Mouse (Mus musculus) heart, embryonic 11.5 days (tissue): Measurements from ENCODE around the gene Tmem256. TPM values are rescaled to one million over a fixed set of nuclear protein-coding genes. Genes with fewer than 3 reads are reported as not detected.
A peak's percentile ranks its signal among the peaks of the same experiment; 100 is the strongest.

Experiments
- ATAC-seq: fragments of 200-750 bp; cut with Nextera tagmentation; replicated peaks from 2 replicates; pipeline ENCODE4 v1.8.0; 2017; ENCODE audit warnings: moderate library complexity; ENCODE audit not compliant: insufficient number of reproducible peaks, low FRiP score, low TSS enrichment
- H3K27ac ChIP-seq: fragments of 300-500 bp; sonication (generic); 2 replicates; pipeline ENCODE4 v1.5.1; 2014; ENCODE audit warnings: mild to moderate bottlenecking, low read depth, low read length
- H3K27me3 ChIP-seq: fragments of 300-500 bp; sonication (generic); 2 replicates; pipeline ENCODE4 v1.6.1; 2014; ENCODE audit warnings: mild to moderate bottlenecking, low read length, mixed read lengths; ENCODE audit not compliant: control insufficient read depth, insufficient read depth
- H3K36me3 ChIP-seq: fragments of 300-500 bp; sonication (generic); 2 replicates; pipeline ENCODE4 v1.6.1; 2014; ENCODE audit warnings: mild to moderate bottlenecking, low read length, moderate library complexity, mixed read lengths; ENCODE audit not compliant: control insufficient read depth, insufficient read depth
- H3K4me1 ChIP-seq: fragments of 300-500 bp; sonication (generic); 2 replicates; pipeline ENCODE4 v1.6.1; 2014; ENCODE audit warnings: low read length; ENCODE audit not compliant: control insufficient read depth, insufficient read depth
- H3K4me2 ChIP-seq: fragments of 300-500 bp; sonication (generic); 2 replicates; pipeline ENCODE4 v1.6.1; 2014; ENCODE audit warnings: mild to moderate bottlenecking, moderate library complexity
- H3K4me3 ChIP-seq: fragments of 300-500 bp; sonication (generic); 2 replicates; pipeline ENCODE4 v1.5.1; 2014; ENCODE audit warnings: low read depth, low read length
- H3K9ac ChIP-seq: fragments of 300-500 bp; sonication (generic); 2 replicates; pipeline ENCODE4 v1.6.1; 2014; ENCODE audit warnings: mild to moderate bottlenecking, low read depth, low read length, moderate library complexity
- H3K9me3 ChIP-seq: fragments of 300-500 bp; sonication (generic); replicated peaks from 2 replicates; pipeline ENCODE4 v1.6.1; 2016; ENCODE audit warnings: low read length; ENCODE audit not compliant: control insufficient read depth
- WGBS: fragments of 180-500 bp; shearing (Covaris S2); extraction: QIAGEN DNeasy Blood & Tissue Kit; methylation state at CpG from one replicate; pipeline ENCODE4 v1.1.7; 2014; ENCODE audit not compliant: insufficient replicate concordance; 5-methylcytosine and 5-hydroxymethylcytosine counted together
- polyA plus RNA-seq: library from polyadenylated mRNA; unstranded; fragments of >200 nt; fragmentation: Nextera tagmentation; extraction: Ambion mirVana; gene quantifications from 2 replicates; pipeline ENCODE4 v1.2.1, GENCODE M21; 2014

Gene Tmem256
- polyA plus RNA-seq, result 321 and 331 TPM in 2 replicates

DNA sequence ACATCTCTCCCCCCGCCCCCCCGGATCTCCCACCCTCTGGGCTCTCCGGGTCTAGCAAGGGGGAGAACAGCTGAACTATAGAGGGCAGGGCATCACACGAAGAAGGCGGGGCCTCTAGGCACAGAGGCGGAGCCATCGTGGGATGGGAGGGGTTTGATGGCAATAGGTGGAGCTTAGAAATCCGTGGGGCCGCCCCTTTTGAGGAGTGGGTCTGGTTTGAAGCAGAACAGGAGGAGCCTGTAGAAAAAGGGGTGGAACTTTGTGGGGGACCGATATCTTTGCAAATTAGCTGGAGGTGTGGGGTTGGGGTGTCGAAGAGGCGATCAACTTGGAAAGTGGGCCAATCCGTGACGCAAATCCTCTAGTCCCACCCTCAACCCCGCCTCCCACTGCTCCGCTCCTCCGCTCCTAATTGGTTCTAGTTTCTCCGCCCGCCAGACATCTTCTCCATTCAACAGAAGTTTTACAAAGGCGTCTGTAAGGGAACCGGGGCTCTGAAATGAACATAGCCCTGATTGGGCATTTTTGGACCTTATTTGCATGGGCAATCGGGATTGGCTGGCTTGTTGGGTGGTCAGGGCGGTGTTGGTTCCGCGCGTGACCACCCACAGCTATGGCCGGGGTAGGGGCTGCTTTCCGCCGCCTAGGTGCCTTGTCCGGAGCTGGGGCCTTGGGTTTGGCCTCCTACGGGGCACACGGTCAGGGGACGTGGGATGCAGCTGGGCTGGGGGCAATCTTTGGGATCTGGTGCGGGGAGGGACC, at the start of gene Tmem256:
Tmem256 (plus strand) TSS at position 563 of the 762 bp plus-strand sequence.
- Histone ChIP-seq H3K4me2 (peak within 1 kb of the TSS; percentile 91), H3K4me1 (peaks cover 33% of the 10 kb centered on the region), H3K27me3 (peaks cover 40% of the 10 kb centered on the region), H3K9me3 (no peaks in the 10 kb centered on the region), H3K9ac (peak within 1 kb of the TSS; percentile 85), H3K4me3 (peak within 1 kb of the TSS; percentile 70), H3K36me3 (no peaks in the 10 kb centered on the region), H3K27ac (peak within 1 kb of the TSS; percentile 85)
- peak; percentile 88 for ATAC-seq
- under 1% methylated on average over 34 of the region's 34 CpGs for WGBS

- Histone ChIP-seq H3K27ac (no peak overlapping the region), H3K4me2 (no peak overlapping the region), H3K4me3 (no peak overlapping the region), H3K27me3 (peaks cover 7% of the 10 kb centered on the region; the same call in 1 of the 2 replicates), H3K9me3 (no peaks in the 10 kb centered on the region), H3K9ac (no peak overlapping the region), H3K36me3 (no peaks in the 10 kb centered on the region), H3K4me1 (peaks cover 3% of the 10 kb centered on the region; the same call in 1 of the 2 replicates)
- no peak for ATAC-seq
- 66% methylated on average over 5 of the region's 5 CpGs for WGBS
These were observed 48.9 kb upstream of the Tmem256 start for GRCm38 (mm10) chr11:69789431-69789830.

- ATAC-seq, result no peak
- H3K9me3 ChIP-seq, result no peaks in the 10 kb centered on the region
- 61% methylated on average over 5 of the region's 5 CpGs for WGBS
- H3K27me3 ChIP-seq, result peaks cover 7% of the 10 kb centered on the region; the same call in 1 of the 2 replicates
- no peak overlapping the region for H3K9ac ChIP-seq
- no peak overlapping the region for H3K27ac ChIP-seq
- H3K4me3 ChIP-seq, result no peak overlapping the region
- no peaks in the 10 kb centered on the region for H3K4me1 ChIP-seq
- no peak overlapping the region for H3K4me2 ChIP-seq
- no peaks in the 10 kb centered on the region for H3K36me3 ChIP-seq
These were observed 46.9 kb upstream of the Tmem256 start for GRCm38 (mm10) chr11:69791420-69791819.

DNA sequence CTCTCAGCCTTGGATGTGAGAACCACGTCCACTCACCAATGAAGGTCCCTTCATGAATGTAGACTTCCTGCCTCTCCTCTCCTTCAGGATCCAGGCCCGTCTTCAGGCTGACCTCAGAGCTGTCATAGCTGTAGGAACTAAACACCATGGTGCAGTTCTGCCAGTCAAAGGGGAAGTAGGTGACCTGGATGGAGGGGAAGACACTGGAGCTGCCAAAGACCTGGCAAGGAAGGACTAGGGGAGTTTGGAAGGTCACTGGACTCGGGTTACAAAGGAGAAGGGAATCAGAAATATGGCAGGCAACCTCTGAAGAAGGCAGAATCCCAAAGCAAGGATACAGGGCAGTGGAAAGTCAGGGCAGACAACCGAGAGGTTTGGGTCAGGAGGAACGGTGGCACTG, 44.9 kb upstream of the Tmem256 start:
- 58% methylated on average over 5 of the region's 5 CpGs for WGBS
- ATAC-seq, result no peak
- H3K4me1 ChIP-seq, result no peaks in the 10 kb centered on the region
- no peak overlapping the region for H3K27ac ChIP-seq
- no peak overlapping the region for H3K4me2 ChIP-seq
- H3K27me3 ChIP-seq, result peaks cover 20% of the 10 kb centered on the region
- no peak overlapping the region for H3K9ac ChIP-seq
- no peak overlapping the region for H3K4me3 ChIP-seq
- H3K36me3 ChIP-seq, result no peaks in the 10 kb centered on the region
- H3K9me3 ChIP-seq, result no peaks in the 10 kb centered on the region

GRCm38 (mm10) chr11:69795168-69795982, 42.9 kb upstream of the Tmem256 start, which contains the start of gene Chrnb1:
Gene Chrnb1, minus strand, starts transcription at chr11:69795943.
- Histone ChIP-seq H3K4me3 (peak within 1 kb of the TSS; percentile 47), H3K27me3 (peaks cover 31% of the 10 kb centered on the region), H3K27ac (no peak within 1 kb of the TSS), H3K9me3 (no peaks in the 10 kb centered on the region), H3K36me3 (no peaks in the 10 kb centered on the region), H3K9ac (peak within 1 kb of the TSS; percentile 70), H3K4me1 (peaks cover 8% of the 10 kb centered on the region), H3K4me2 (peak within 1 kb of the TSS; percentile 86)
- ATAC-seq, result peak; percentile 93
- 2% methylated on average over 52 of the region's 52 CpGs for WGBS

GRCm38 (mm10) chr11:69795983-69796435, 42.3 kb upstream of the Tmem256 start:
- H3K27me3 ChIP-seq, result peaks cover 35% of the 10 kb centered on the region
- peak overlapping the region; percentile 70; the same call in 1 of the 2 replicates for H3K9ac ChIP-seq
- no peaks in the 10 kb centered on the region for H3K9me3 ChIP-seq
- H3K4me1 ChIP-seq, result peaks cover 11% of the 10 kb centered on the region
- peak overlapping the region; percentile 47 for H3K4me3 ChIP-seq
- no peaks in the 10 kb centered on the region for H3K36me3 ChIP-seq
- 3% methylated on average over 13 of the region's 13 CpGs for WGBS
- peak overlapping the region; percentile 86 for H3K4me2 ChIP-seq
- no peak overlapping the region for H3K27ac ChIP-seq
- ATAC-seq, result no peak

GRCm38 (mm10) chr11:69797924-69798323, 40.4 kb upstream of the Tmem256 start:
- 52% methylated on average over 7 of the region's 7 CpGs for WGBS

DNA sequence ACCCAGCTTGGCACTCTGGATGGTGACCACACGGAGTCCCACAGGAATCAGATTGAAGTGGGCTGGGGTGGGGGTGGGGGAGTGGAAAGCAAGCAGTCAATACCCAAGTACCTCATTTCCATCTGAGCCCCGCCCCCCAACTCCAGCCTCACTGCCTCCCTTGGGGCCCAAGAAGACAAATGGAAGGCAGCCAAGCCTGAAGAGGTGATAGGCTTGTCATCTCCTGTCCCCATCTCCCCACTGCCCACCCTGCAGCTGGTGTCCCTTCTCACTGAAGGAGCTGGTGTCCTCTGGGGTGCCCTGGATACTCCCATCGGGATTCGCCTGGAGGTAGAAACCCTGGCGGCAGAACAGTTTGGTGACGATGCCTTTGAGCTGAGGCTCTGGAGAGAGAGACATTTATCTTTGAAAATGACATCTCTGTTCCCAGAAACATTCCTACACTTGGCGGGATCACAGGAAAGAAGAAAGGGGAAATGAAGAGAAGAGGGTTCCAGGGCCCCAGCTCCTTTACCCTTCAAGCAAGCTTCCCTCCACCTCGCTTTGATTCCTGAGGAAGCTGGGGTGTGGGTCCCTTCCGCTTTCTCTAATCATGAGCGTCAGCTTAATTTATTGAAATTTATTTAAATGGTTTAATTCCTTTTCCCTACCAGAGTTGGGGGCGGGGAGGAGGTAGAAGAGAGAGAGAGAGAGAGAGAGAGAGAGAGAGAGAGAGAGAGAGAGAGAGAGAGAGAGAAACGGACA, 38.7 kb upstream of the Tmem256 start:
- peak overlapping the region; percentile 98 for H3K4me2 ChIP-seq
- H3K27ac ChIP-seq, result no peak overlapping the region
- no peak overlapping the region for H3K9ac ChIP-seq
- 26% methylated on average over 12 of the region's 12 CpGs for WGBS
- peaks cover 58% of the 10 kb centered on the region for H3K27me3 ChIP-seq
- no peaks in the 10 kb centered on the region for H3K36me3 ChIP-seq
- no peaks in the 10 kb centered on the region for H3K9me3 ChIP-seq
- peaks cover 33% of the 10 kb centered on the region for H3K4me1 ChIP-seq
- ATAC-seq, result no peak
- H3K4me3 ChIP-seq, result peak overlapping the region; percentile 47

More at GRCm38 (mm10) chr11:69797924-69798323, 40.4 kb upstream of the Tmem256 start:
- H3K4me2 ChIP-seq, result no peak overlapping the region
- no peaks in the 10 kb centered on the region for H3K9me3 ChIP-seq
- H3K4me1 ChIP-seq, result peaks cover 19% of the 10 kb centered on the region
- H3K9ac ChIP-seq, result no peak overlapping the region
- no peak for ATAC-seq
- H3K36me3 ChIP-seq, result no peaks in the 10 kb centered on the region
- H3K27me3 ChIP-seq, result peaks cover 51% of the 10 kb centered on the region
- H3K27ac ChIP-seq, result no peak overlapping the region
- H3K4me3 ChIP-seq, result no peak overlapping the region
